Mouse (Mus musculus): ENCODE measurements around the gene Ptgis. TPM values are rescaled to one million over a fixed set of nuclear protein-coding genes. Genes with fewer than 3 reads are reported as not detected.

Gene Ptgis
- polyA plus RNA-seq, 1 experiment from 2014 or later = 20.4 TPM

Other genes starting within 250 kb of the Ptgis start
- 56.8 and 57.1 TPM in 2 replicates for gene Stau1, start 244.3 kb downstream of the Ptgis start, polyA plus RNA-seq (2015; fragmentation: Nextera tagmentation; extraction: Ambion mirVana)
- 30.2 and 33.0 TPM in 2 replicates for gene Ddx27, start 225.4 kb downstream of the Ptgis start, polyA plus RNA-seq (2015; fragmentation: Nextera tagmentation; extraction: Ambion mirVana)
- 7.6 and 8.8 TPM in 2 replicates for gene Znfx1, start 177.6 kb downstream of the Ptgis start, polyA plus RNA-seq (2015; fragmentation: Nextera tagmentation; extraction: Ambion mirVana)
- 0.43 and 0.45 TPM in 2 replicates for gene Kcnb1, start 50.4 kb downstream of the Ptgis start, polyA plus RNA-seq (2015; fragmentation: Nextera tagmentation; extraction: Ambion mirVana)
- 8.1 and 8.3 TPM in 2 replicates for gene B4galt5, start 108.6 kb upstream of the Ptgis start, polyA plus RNA-seq (2015; fragmentation: Nextera tagmentation; extraction: Ambion mirVana)
- gene Slc9a8, start 181.1 kb upstream of the Ptgis start, polyA plus RNA-seq (2015; fragmentation: Nextera tagmentation; extraction: Ambion mirVana) = 19.1 and 20.1 TPM in 2 replicates